Mouse (Mus musculus): Measurements from ENCODE around the gene Rarb.

The Rarb gene

DNA sequence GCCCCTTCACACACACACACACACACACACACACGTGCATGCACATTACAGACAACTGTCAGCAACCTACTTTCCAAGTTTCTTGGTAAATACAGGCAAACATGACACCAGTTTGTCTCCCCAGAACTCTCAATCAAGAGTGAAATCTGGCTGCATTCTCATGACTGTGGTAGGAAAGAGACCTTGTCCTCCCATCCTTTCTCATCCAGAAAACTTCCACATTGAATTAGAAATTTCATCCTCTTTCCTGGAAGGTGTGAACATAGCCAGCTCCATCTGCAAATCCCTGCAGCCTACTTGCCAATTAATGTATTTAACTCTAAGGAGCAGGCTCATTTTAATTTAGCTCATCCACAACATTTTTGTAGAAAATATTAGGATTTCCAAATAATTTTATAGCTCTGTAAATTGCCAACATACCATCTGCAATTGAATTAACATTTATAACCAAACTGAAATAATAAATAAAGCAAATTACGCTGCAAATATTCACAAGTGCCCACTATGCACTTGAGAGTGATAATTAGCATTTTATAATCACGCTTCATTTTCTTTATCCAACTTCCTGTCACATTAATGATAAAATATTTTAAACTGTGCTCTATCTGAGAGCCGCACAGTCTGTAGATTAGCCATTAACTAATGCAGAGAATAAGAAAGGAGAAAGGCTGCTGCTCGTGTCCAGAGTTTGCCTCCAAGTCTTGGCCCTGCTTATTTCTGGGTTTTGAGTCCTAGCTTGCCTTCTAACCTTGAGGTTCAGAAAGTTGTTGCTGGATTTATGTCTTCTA, 293.6 kb downstream of the Rarb start:
- no peak for DNase-seq

DNA sequence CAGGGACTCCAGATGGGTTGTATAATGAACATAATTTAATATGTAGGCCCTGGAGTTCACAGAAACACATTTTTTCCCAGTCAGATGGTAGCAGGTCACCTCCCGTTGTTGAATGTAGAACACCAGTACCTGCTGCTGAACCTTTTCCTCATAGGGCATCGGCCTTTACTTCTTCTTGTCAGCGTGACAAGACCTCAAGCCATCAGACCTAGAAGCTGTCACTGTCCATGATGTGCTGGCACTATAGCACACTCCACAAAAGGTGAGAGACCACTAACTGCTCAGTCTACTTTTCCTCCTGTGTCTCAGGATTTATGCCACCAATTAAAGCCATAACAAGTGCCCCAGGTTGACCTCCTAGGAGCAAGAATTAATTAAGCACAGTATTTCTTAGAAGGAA, 296.1 kb downstream of the Rarb start:
- no peak for DNase-seq

DNA sequence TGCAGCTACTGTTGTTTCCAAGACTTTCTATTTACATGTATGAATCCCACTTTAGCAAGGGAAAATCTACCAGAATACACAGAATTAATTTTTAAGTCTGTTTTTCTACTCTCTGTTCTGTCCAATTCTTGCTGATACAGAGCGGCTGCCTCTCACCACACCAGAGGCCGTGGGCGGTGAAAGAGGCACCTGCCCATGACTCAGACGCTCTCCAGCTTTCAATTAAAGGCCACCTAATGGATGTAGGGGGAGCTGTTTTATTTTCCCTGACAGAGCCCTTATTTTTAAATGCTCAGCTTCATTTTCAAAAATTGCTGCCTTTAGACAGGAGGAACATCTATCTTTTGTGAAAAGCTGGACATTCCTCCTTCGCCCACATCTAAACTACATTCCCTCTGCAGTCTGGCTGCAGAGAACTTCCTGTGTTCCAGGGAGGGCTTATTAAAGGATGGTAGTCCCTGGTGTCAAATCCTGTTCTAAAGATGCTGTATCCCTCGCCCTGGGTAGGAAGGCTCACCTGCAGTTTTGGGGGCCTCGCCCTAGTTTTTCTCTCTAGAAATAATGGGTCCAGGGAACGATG, 299.3 kb downstream of the Rarb start:
- DNase-seq = no peak

DNA sequence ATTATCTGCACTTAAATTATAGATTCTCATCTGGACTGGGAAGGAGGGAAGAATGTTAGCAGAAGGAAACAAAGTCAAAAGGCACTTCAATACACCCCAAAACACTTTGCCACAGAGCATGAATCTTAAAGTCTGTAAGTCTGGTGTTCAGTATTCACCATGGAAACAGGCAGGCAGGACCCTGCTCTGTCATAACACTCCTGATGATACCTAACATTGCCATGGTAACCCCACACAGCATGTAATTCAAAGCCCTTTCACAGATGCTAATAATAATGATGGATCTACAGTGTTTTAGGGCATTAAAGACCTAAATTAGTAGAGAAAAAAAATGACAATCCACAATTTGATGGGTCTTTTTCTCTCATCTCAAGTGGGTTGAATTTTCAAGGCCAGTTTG, 301.0 kb downstream of the Rarb start:
- no peak for DNase-seq

DNA sequence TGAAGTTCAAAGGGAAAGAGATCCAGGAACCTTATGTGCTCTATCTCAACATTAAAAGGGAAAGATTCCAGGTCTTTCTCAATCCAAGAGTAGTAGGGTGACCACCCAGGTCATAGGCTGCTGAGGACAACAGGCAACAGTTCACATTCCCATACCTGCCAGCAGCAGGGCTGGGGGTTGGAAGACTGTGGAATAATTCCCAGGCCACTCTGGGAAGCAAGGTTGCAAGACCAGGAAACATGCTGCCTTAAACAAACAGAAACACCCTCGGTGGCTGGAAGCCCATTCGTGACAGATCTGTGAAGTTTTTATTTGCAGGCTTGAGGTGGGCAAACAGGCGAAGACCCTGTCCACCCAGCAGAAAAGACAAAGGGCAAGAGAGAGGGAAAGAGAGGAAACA, 303.2 kb downstream of the Rarb start:
- DNase-seq = no peak

DNA sequence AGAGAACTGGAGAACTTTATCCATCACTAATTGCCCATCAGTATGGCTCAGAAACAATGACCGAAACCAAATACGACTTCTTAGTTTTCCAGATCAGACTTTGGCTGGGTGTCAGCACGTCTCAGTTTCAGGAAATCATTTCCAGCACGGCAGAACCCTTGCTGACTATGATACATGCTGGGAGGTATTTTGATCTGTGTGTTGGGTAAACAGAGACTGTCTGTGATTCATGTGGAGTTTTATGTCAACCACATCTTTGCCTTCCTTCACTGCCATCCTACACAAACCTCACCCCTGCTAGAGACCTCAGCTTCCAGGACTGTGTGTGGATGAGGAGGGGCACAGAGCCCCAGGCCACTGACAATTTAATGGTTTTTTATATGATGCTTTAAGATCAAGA, 308.4 kb downstream of the Rarb start:
- no peak for DNase-seq

DNA sequence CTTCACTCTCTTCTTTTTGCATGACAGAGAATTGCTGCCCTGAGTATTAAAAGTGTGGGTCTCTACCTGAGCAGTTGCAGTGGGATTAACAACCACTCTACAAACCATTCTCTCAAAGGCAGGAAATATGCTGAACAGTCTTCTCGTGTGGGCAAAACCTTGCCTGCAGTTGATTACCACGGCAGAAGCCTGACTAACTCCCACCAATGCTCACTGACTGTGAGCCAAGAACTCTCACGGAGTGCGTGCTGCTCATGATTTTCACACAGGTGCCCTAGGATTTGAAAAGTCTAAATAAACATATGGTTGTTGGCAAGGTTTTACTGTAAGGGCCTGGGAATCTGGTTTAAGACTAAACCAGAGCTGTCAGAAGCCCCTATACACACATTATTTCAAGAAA, 309.1 kb downstream of the Rarb start:
- DNase-seq = no peak

DNA sequence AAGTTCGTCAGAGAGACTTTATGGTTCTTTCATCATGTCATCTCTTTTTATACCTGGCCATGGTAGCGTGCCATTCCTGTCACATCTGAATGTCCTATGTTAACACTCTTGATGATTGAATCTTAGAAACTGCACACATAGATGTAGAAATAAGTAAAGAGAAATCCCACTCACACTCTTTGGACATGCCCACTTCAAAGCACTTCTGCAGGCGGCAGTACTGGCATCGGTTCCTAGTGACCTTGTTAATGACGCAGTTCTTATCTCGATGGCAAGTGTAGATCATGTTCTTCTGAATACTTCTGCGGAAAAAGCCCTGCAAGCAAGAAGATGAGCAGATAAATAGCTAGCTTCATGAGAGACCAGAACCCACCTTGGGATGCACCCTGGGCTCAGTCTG, 310.2 kb downstream of the Rarb start:
- no peak for DNase-seq

DNA sequence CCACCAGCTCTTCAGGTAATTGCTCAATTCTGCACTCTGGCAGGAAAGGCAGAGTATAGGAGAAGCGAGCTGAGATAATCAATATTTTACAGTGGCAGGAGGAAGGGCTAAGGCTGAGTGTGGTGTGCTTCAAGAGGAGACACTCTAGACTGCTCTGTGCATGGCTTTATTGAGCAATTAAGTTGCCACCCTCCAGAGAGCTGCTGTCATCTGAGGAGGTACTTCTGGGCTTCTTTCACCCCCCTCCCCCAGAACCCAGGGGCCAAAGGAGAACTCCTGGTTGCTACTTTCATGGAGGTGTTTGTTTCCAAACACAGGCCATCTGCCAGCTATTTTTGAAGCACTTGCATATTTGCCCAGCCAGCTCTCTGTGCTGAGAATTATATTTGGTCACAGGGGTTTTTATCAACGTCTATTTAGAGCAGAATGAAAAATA, 321.7 kb downstream of the Rarb start:
- no peak for DNase-seq

DNA sequence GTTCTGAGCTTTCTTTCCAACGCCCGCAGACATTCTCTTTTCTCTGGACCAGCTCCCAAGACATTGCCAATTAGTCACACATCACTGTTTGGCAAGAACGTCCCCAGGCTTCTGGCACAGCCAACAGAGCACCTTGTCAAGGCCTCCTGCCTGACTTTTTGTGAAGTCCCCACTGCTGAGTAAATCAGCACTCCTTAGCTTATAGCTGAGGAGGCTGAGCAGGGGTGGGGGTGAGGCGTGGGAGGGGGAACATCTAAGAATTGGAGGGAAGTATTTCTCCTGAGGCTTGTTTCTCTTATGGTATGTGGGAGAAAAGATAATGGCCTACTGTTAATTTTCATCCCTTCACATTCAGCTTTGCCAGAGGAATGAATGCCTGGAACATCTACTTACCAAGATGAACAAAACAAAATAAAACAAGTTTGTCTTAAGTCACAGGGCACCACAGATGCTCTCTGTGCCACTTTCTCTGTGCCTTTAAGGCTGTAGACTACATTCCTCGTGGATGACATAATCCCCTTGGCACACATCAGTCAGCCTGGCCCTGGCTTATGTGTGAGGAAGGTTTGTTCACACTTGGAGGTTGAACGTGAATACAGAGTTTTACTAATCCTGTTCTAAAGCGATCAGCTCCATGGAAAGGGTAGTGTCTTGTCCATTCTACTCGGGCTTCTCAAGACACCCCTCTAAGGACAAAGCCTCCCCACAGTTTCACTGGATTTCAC, 335.1 kb downstream of the Rarb start:
- DNase-seq = peak; percentile 40 to 67

DNA sequence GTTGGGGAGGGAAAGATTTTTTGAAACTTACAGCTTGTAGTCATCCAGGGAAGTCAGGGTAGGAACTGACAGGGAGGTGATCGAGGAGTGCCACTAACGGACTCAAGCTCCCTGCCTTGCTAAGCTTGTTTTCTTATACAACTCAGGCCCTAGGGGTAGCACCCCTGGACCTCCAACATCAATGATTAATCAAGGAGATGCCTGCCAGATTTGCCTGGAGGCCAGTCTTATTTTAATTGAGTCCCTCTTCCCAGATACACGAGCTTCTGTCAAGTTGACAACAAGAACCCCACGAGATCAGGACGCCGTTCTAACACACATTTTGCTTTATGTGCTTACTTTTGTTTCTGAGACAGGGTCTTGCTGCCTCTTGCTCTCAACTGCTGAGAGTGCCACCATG, 338.3 kb downstream of the Rarb start:
- DNase-seq = peak; percentile 36 to 64

DNA sequence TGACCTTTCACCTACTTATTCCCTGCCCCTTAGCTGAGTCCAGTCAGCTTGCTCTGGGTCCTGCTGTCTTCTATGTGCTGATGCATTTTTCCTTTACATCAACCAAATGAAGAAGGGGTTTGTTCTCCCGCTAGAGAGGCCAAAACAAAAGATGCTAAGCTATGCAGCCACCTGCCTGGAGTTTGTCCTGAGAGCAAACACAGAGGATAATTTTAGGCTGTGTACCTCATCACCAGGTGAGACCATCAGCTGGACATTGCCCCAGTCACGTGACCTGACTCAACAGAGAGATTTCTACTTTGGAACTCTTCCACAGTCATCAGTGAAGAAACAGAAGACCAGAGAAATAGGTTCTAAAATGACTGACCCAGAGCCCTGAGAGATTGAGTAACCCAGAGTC, 339.4 kb downstream of the Rarb start:
- DNase-seq = no peak

DNA sequence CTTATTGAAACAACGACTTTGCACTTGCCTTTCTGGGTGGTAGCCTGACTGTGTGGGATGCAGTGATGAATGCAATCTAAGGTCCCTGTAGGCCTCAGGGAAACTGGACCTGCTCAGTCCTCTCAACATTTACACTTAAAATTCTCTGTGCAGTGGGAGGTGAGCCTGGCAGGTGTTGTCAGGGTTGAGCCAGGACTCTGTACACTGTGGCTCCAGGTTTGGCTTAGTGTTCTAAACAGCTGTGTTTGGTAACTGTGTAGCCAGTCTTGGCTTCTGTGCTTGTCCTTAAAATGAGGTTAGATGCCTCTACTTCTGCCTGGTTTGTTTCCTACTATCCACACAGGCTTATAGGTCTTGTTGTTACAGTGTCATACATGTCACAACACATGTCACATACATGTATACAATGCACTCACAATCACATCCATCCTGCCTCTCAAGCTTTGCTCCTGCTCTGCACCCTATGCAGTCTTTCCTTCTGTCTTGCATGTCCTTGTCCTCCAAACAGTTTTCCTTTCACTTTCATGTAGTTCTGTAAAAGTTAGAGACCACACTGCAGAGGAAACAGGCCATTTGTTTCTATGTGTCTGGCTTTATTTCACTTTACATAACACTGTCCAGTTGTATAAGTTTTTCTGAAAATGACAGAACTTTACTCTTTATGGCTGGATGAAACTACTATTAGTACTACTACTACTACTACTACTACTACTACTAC, 340.2 kb downstream of the Rarb start:
- no peak for DNase-seq

DNA sequence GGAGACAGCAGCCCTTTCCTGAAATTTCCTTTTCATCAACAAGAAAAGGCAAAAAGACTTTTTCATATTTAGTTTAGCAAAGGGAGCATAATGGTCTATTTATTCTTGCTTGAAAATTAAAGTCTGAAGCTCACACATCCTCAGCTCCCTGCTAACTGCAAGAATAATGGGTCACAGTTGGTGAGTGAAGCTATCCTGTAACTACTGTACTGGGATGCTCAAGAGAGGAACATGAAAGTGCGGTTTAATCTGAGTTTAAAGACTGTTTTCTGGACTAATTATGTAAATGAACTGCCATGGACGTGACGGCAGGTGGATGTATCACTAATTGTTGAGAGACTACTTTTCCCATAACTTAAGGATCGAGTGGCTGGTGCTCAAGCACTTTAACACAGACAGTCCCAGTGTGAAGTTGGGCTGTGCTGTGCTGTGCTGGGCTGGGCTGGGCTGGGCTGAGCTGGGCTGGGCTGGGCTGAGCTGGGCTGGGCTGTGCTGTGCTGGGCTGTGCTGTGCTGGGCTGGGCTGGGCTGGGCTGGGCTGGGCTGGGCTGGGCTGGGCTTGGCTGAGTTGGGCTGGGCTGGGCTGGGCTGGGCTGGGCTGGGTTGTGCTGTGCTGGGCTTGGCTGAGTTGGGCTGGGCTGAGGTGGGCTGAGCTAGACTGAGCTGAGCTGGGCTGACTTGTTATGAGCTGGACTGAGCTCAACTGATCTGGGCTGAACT, 370.5 kb downstream of the Rarb start:
- DNase-seq = no peak

DNA sequence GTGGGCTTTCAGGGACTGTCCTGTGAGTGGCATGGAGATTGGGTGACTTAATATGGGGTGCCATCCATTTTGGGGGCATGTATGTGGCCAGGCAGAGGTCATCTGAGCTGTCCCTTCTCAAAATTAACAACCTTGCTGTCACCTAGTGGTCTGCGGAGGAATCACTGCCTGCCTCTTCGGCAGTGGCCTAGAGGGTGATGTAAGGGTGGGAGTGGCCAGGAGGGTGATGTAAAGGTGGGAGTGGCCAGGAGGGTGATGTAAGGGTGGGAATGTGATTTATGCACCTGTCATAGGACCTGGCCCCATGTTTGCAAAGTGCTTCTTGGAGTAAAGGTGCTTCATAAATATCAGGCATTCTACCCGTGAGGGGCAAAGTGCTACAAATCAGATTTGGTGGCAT, 371.4 kb downstream of the Rarb start:
- no peak for DNase-seq

DNA sequence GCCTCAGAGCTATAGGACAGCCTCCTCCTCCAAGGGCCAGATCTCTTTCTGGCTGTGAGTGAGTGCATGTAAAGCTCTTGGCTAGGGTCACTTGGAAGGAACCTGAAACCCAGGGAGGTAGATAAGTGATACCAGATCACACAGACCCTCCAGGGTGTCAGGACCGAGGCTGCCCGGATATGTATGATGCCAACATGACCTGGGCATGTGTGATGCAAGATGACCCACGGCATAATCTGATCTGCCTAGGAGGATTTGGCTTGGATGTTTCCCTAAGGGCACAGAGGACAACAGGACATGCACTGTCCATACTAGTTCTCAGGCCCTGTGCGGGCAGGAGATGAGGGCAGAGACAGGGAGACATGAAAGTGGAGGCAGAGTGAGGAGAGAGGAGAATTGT, 374.1 kb downstream of the Rarb start:
- no peak for DNase-seq

DNA sequence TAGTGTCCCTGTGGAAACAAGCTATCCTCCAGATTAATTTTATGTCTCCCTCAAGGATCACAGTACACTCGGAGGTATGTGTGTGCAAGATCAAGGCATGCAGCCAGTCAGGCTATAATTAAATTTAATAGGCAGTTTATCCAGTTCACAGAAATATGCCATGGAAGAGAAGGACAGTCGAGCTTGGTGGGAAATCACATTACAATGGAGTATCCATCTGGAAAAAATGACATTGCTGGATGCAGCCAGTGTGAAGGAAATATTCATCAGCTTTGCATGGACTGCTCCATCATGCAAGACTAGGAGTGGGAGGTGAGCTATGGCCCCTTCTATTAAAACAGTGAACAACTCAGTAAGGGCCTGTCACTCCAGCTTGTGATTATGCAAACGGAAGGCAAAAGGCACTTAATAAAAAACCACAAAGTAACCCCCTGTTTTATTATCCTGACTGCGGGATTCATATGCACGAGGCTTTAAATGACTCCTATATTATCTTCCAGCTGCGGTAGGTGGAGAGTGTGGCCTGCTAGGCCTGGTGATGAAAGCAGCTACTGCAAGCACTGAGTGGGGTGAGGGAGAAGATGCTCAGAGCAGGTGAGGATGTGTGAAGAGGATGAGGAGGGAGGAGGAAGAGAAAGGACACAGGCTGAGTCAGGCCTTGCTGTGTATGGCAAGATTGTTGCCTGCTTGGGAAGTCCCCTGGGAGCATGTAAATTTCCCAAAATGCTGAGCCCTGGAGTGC, 379.4 kb downstream of the Rarb start:
- no peak for DNase-seq

DNA sequence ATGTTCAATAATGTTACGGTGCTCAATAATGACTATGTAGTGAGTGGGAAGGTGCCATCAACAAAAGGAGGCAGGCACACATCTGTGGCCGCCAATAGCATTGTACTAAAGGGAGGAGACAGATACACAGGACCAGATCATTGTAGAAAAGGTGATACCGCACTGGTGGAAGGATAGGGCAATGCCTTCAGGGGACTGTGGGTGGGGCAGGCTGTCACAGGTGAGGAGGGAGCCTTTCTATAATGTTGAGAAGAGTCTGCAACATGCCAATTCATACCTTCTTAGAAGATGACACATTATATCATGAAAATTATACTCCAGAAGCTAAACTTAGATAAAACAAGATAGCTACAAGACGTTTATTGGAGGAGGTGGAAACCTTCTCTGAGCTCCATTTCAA, 381.6 kb downstream of the Rarb start:
- DNase-seq = no peak

DNA sequence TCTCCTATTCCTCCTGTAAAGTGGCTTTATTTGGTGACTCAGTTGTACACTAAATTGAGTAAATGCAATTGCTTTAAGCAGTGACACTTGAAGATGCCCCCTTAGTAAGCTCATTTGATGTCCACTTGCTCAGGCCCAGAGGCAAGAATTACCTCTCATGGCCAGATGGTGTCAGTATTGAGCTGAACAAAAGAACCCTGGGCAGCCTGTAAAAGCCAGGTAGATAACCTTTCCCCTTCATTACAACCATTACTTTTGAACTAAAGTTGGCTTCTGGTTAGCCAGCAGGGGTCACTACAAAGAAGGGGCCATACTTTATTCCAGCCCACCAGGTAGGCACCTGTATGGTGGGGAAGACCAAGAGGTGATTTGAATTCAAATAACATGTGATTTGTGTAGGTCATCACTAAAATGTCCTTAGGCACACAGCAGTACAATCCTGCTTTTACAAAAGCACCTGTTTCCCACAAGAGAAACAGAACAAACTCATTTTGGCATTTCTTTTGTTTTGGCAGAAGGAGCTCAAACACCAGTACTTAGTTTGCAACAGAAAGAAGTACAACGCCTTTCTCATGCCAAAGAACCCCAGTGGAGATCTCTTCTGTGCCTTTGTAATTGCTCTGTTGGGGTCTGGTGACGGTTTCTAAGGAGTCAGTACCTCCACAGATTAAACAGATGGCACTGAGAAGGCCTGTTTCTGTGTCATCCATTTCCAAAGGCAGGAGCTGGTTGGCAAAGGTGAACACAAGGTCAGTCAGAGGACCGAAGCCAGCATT, 384.4 kb downstream of the Rarb start:
- DNase-seq = peak; percentile 54 to 73

DNA sequence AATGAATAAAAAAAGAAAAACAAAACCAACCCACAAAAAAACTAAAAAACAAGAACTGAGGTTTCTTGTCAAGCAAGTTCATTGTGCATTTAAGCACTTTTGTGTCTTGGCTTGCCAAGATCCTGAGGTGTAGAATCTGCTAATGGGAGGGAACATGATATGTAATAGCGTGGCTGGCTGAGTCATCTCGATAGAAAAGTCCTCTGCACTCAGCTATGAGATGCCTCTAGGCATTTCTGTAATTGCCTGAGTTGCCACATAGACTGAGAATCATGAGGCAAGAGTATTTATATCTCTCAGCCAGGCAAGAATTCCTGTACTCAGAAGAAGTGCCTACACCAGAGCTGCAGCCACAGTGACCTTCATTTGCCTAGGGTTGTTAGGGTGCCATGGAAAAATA, 385.8 kb downstream of the Rarb start:
- DNase-seq = no peak

DNA sequence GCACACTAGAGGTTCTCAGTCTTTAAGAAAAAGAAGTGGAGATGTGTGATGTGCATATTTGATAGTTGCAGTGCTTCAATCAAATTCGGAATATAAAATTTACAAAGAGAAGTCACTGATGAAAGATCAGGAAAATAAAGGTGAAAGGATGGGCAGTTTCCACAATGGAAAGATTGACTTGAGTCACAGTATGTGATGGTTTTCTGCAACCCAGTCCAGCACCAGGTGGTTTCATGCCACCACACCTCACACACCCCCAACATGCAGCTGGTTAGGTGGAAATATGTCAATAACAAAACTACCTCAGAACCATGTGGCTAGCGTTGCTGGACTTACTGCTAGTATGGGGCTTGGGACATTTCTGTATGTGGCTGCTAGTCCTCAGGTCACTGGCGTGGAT, 386.4 kb downstream of the Rarb start:
- no peak for DNase-seq

Data from kidney, adult 8-10 months (tissue).